Mouse (Mus musculus) embryonic stem cell, embryonic (primary cell): ENCODE results near the gene Lix1l.

Experiments
- CTCF ChIA-PET, 4 experiments: fragments of 300-600 bp in 2 of 4; fragments of 350-600 bp in 2 of 4; sonication (Branson Sonifier 250); formaldehyde crosslinking; loops; one replicate each; lab custom pipeline; 2022; ENCODE audit warnings: inconsistent platforms in 2 of 4; lab: Charles Lee
- POLR2A ChIA-PET, 4 experiments: fragments of 300-600 bp in 2 of 4; fragments of 350-600 bp in 2 of 4; sonication (Branson Sonifier 250); formaldehyde crosslinking; loops; one replicate each; lab custom pipeline; 2022; ENCODE audit warnings: antibody characterized with exemption in 4 of 4, inconsistent platforms in 1 of 4; lab: Charles Lee

Lix1l gene

GRCm38 (mm10) chr3:96593374-96593773, 7.6 kb upstream of the Lix1l start:
- POLR2A ChIA-PET, result interaction anchor here (0.5 to 3.0 kb wide), 70 partner anchors 8 to 641 kb away, joined by 3 to 52 read pairs (median 5); partner anchors contain the start of genes Gm16253 (in 4 of the 4), Rbm8a (in 3 of the 4), Txnip (in 3 of the 4) and Ankrd35 (in 1 of the 4)
- CTCF ChIA-PET, result interaction anchor here (0.6 to 3.5 kb wide), 45 partner anchors 7 to 1333 kb away, joined by 3 to 37 read pairs (median 4); partner anchors contain the start of genes Itga10 (in 3 of the 4), Gm16253 (in 2 of the 4), Pias3 (in 2 of the 4) and Gm42957 (in 1 of the 4)

GRCm38 (mm10) chr3:96593790-96594560, 7.0 kb upstream of the Lix1l start, which contains the start of gene Polr3gl:
Gene Polr3gl, minus strand, starts transcription at chr3:96594181.
- ChIA-PET CTCF (interaction anchor here (0.5 to 3.5 kb wide), 60 partner anchors 8 to 1333 kb away, joined by 3 to 37 read pairs (median 4); partner anchors contain the start of genes Itga10 (in 3 of the 4), Gm16253 (in 2 of the 4), Pias3 (in 2 of the 4) and Gm42957 (in 1 of the 4)), POLR2A (interaction anchor here (0.5 to 3.0 kb wide), 81 partner anchors 8 to 641 kb away, joined by 3 to 52 read pairs (median 4); partner anchors contain the start of genes Gm16253 (in 4 of the 4), Rbm8a (in 3 of the 4), Txnip (in 3 of the 4) and Ankrd35 (in 1 of the 4))

GRCm38 (mm10) chr3:96594851-96595250, 6.1 kb upstream of the Lix1l start:
- ChIA-PET CTCF (interaction anchor here (0.5 to 3.5 kb wide), 17 partner anchors 9 to 529 kb away, joined by 3 to 37 read pairs (median 5); partner anchors contain the start of genes Gm16253 (in 1 of the 4) and Pias3 (in 1 of the 4)), POLR2A (interaction anchor here (0.9 to 3.0 kb wide), 32 partner anchors 10 to 333 kb away, joined by 3 to 52 read pairs (median 7); partner anchors contain the start of genes Gm16253 (in 3 of the 4), Rbm8a (in 3 of the 4), Txnip (in 3 of the 4) and Ankrd35 (in 1 of the 4))

GRCm38 (mm10) chr3:96595661-96596060, 5.3 kb upstream of the Lix1l start:
- ChIA-PET CTCF (interaction anchor here in 1 of 4 experiments (1.1 to 1.9 kb wide), 3 partner anchors 16 to 68 kb away, joined by 3 to 6 read pairs (median 3); no protein-coding TSS in a partner anchor), POLR2A (interaction anchor here in 3 of 4 experiments (0.7 to 3.0 kb wide), 10 partner anchors 18 to 326 kb away, joined by 3 to 16 read pairs (median 6); partner anchors contain the start of genes Rbm8a (in 3 of the 3), Txnip (in 3 of the 3), Gm16253 (in 2 of the 3) and Hist2h2bb (in 1 of the 3))

GRCm38 (mm10) chr3:96596228-96596707, 4.7 kb upstream of the Lix1l start, which contains the start of gene Ankrd34a:
Gene Ankrd34a, plus strand, starts transcription at chr3:96596636.
- ChIA-PET CTCF (interaction anchor here in 2 of 4 experiments (1.1 to 1.9 kb wide), 5 partner anchors 16 to 112 kb away, joined by 3 to 6 read pairs (median 3); partner anchors contain the start of gene Nudt17 (in 1 of the 2)), POLR2A (interaction anchor here in 3 of 4 experiments (0.7 to 3.0 kb wide), 14 partner anchors 9 to 327 kb away, joined by 3 to 16 read pairs (median 6); partner anchors contain the start of genes Rbm8a (in 3 of the 3), Txnip (in 3 of the 3), Gm16253 (in 1 of the 3) and Gm42957 (in 1 of the 3))

- ChIA-PET CTCF (interaction anchor here (0.5 to 1.9 kb wide), 9 partner anchors 17 to 631 kb away, joined by 3 to 10 read pairs (median 3); partner anchors contain the start of gene Nudt17 (in 1 of the 4)), POLR2A (interaction anchor here in 3 of 4 experiments (0.6 to 2.5 kb wide), 19 partner anchors 9 to 327 kb away, joined by 3 to 12 read pairs (median 4); partner anchors contain the start of genes Gm16253 (in 2 of the 3), Rbm8a (in 2 of the 3), Gm42957 (in 1 of the 3) and Hist2h2bb (in 1 of the 3))
These were observed 4.1 kb upstream of the Lix1l start for GRCm38 (mm10) chr3:96596855-96597254.

GRCm38 (mm10) chr3:96597435-96597891, 3.5 kb upstream of the Lix1l start:
- POLR2A ChIA-PET, result interaction anchor here in 3 of 4 experiments (0.6 to 2.5 kb wide), 17 partner anchors 9 to 211 kb away, joined by 3 to 12 read pairs (median 4); partner anchors contain the start of genes Gm16253 (in 2 of the 3), Rbm8a (in 2 of the 3), Gm42957 (in 1 of the 3) and Pex11b (in 1 of the 3)
- CTCF ChIA-PET, result interaction anchor here (0.5 to 1.9 kb wide), 7 partner anchors 18 to 631 kb away, joined by 3 to 10 read pairs (median 4); no protein-coding TSS in a partner anchor

GRCm38 (mm10) chr3:96598156-96599068, 2.5 kb upstream of the Lix1l start:
- CTCF ChIA-PET, result interaction anchor here in 1 of 4 experiments (0.6 to 0.7 kb wide), 2 partner anchors 19 to 210 kb away, joined by 3 to 4 read pairs; no protein-coding TSS in a partner anchor
- POLR2A ChIA-PET, result interaction anchor here in 3 of 4 experiments (0.5 to 3.0 kb wide), 6 partner anchors 11 to 1006 kb away, joined by 3 to 13 read pairs (median 6); partner anchors contain the start of genes Rbm8a (in 1 of the 3) and Txnip (in 1 of the 3)

- ChIA-PET CTCF (interaction anchor here in 2 of 4 experiments (0.6 to 0.7 kb wide), 4 partner anchors 19 to 209 kb away, joined by 3 to 6 read pairs (median 4); no protein-coding TSS in a partner anchor), POLR2A (interaction anchor here in 3 of 4 experiments (0.5 to 3.0 kb wide), 8 partner anchors 17 to 1006 kb away, joined by 3 to 27 read pairs (median 4); partner anchors contain the start of genes Rbm8a (in 2 of the 3) and Txnip (in 1 of the 3))
These were observed 1.9 kb upstream of the Lix1l start for GRCm38 (mm10) chr3:96599069-96599393.

GRCm38 (mm10) chr3:96599411-96599810, 1.5 kb upstream of the Lix1l start:
- POLR2A ChIA-PET, result interaction anchor here in 3 of 4 experiments (0.6 to 3.0 kb wide), 9 partner anchors 17 to 106 kb away, joined by 3 to 27 read pairs (median 5); partner anchors contain the start of genes Rbm8a (in 3 of the 3) and Txnip (in 1 of the 3)
- CTCF ChIA-PET, result interaction anchor here in 2 of 4 experiments (0.6 to 0.7 kb wide), 3 partner anchors 31 to 209 kb away, joined by 3 to 6 read pairs (median 4); no protein-coding TSS in a partner anchor

- POLR2A ChIA-PET, result interaction anchor here (0.5 to 3.0 kb wide), 43 partner anchors 9 to 338 kb away, joined by 3 to 57 read pairs (median 5); partner anchors contain the start of genes Rbm8a (in 3 of the 4), Gm16253 (in 2 of the 4), Txnip (in 2 of the 4) and Ankrd35 (in 1 of the 4)
- CTCF ChIA-PET, result interaction anchor here (0.6 to 1.7 kb wide), 19 partner anchors 9 to 173 kb away, joined by 3 to 11 read pairs (median 3); partner anchors contain the start of genes Gm16253 (in 1 of the 4), Itga10 (in 1 of the 4) and Rbm8a (in 1 of the 4)
These were observed 370 bp downstream of the Lix1l start for GRCm38 (mm10) chr3:96601251-96601787.

- POLR2A ChIA-PET, result interaction anchor here in 3 of 4 experiments (0.9 to 3.0 kb wide), 18 partner anchors 8 to 333 kb away, joined by 3 to 57 read pairs (median 8); partner anchors contain the start of genes Rbm8a (in 3 of the 3), Gm16253 (in 1 of the 3), Hist2h2bb (in 1 of the 3) and Txnip (in 1 of the 3)
- CTCF ChIA-PET, result interaction anchor here in 3 of 4 experiments (0.6 to 1.7 kb wide), 9 partner anchors 22 to 62 kb away, joined by 3 to 11 read pairs (median 4); partner anchors contain the start of genes Gm16253 (in 1 of the 3), Itga10 (in 1 of the 3) and Rbm8a (in 1 of the 3)
These were observed 1.2 kb downstream of the Lix1l start for GRCm38 (mm10) chr3:96601941-96602703.

GRCm38 (mm10) chr3:96602704-96603084, 1.7 kb downstream of the Lix1l start:
- CTCF ChIA-PET, result interaction anchor here in 1 of 4 experiments (1.0 kb wide), 1 partner anchor 36 kb away, joined by 3 read pairs; no protein-coding TSS in a partner anchor
- POLR2A ChIA-PET, result interaction anchor here in 2 of 4 experiments (1.2 to 2.0 kb wide), 5 partner anchors 9 to 45 kb away, joined by 3 to 6 read pairs (median 5); partner anchors contain the start of genes Polr3gl (in 1 of the 2) and Rbm8a (in 1 of the 2)
